Comparison of ENCODE assay signal across 12 mouse cellular contexts in genomic region chr11:116148761-116149221, GRCm38 (mm10). TPM values are rescaled to one million over a fixed set of nuclear protein-coding genes. Genes with fewer than 3 reads are reported as not detected.
DNase-seq lines count a peak whose midpoint lies in the region; ATAC-seq lines count a peak whose summit lies in the region.
"Had no signal": no experiment of that assay in that cellular context is flagged by ENCODE, and none has a peak within 500 bp of the region (broad histone marks: within the 10 kb centered on the region; RNA-seq: fewer than 3 reads in every experiment).

No protein-coding gene starts in this region.

- H3K27me3 ChIP-seq in hindbrain, embryonic 12.5 days, result no peaks in the 10 kb centered on the region
- no peaks in the 10 kb centered on the region for H3K27me3 ChIP-seq in hindbrain, embryonic 14.5 days (ENCODE audit: control insufficient read depth, insufficient read depth, low read length)
- no peaks in the 10 kb centered on the region for H3K27me3 ChIP-seq in embryonic facial prominence, embryonic 10.5 days (replicated peaks; ENCODE audit: low read depth, poor library complexity, severe bottlenecking)
- H3K27me3 ChIP-seq: CH12.LX; forebrain, embryonic 15.5 days; liver, embryonic 12.5 days had no signal

- DNase-seq in hindbrain, embryonic 14.5 days (ENCODE audit: low spot score), result no peak
- peak; percentile 35 for DNase-seq in ES-CJ7 (ENCODE audit: low read depth, low spot score)
- DNase-seq in embryonic facial prominence, embryonic 10.5 days (ENCODE audit: low spot score), result no peak
- no peak for DNase-seq in lung, postnatal 10 days
- no peak for DNase-seq in gastrocnemius, adult 8-10 months (ENCODE audit: low spot score in 2 of 2)
- DNase-seq in thymus, postnatal 4 days, result no peak
- DNase-seq: kidney, adult 11 months had no signal

- H3K4me3 ChIP-seq in hindbrain, embryonic 12.5 days, result no peak overlapping the region
- no peak overlapping the region for H3K4me3 ChIP-seq in hindbrain, embryonic 14.5 days (replicated peaks; ENCODE audit: low read length)
- no peak overlapping the region; the same call in 1 of the 2 replicates for H3K4me3 ChIP-seq in embryonic facial prominence, embryonic 10.5 days
- H3K4me3 ChIP-seq: forebrain, embryonic 15.5 days; liver, embryonic 12.5 days had no signal

- no peak overlapping the region for H3K4me2 ChIP-seq in hindbrain, embryonic 12.5 days (replicated peaks)
- no peak overlapping the region for H3K4me2 ChIP-seq in hindbrain, embryonic 14.5 days (replicated peaks)
- H3K4me2 ChIP-seq: forebrain, embryonic 15.5 days; liver, embryonic 12.5 days had no signal

- H3K27ac ChIP-seq in hindbrain, embryonic 12.5 days, result 0 out of 2 replicates have a peak overlapping the region, but pooled peaks have one; percentile 5
- H3K27ac ChIP-seq in hindbrain, embryonic 14.5 days, result no peak overlapping the region
- H3K27ac ChIP-seq in embryonic facial prominence, embryonic 10.5 days (replicated peaks), result peak overlapping the region; percentile 12; the same call in 1 of the 2 replicates
- H3K27ac ChIP-seq: forebrain, embryonic 15.5 days; liver, embryonic 12.5 days had no signal

- WGBS in hindbrain, embryonic 12.5 days, result 59% methylated on average over 20 of the region's 20 CpGs
- WGBS in hindbrain, embryonic 14.5 days, result 64% methylated on average over 20 of the region's 20 CpGs
- WGBS in embryonic facial prominence, embryonic 10.5 days, result 66% methylated on average over 20 of the region's 20 CpGs

- H3K9ac ChIP-seq in hindbrain, embryonic 12.5 days, result 0 out of 2 replicates have a peak overlapping the region, but pooled peaks have one; percentile 35
- H3K9ac ChIP-seq in hindbrain, embryonic 14.5 days, result no peak overlapping the region
- H3K9ac ChIP-seq: forebrain, embryonic 15.5 days; liver, embryonic 12.5 days had no signal

- no peaks in the 10 kb centered on the region for H3K9me3 ChIP-seq in hindbrain, embryonic 12.5 days (replicated peaks)
- H3K9me3 ChIP-seq in hindbrain, embryonic 14.5 days (ENCODE audit: control insufficient read depth, low read length), result no peaks in the 10 kb centered on the region
- H3K9me3 ChIP-seq in embryonic facial prominence, embryonic 10.5 days, result no peaks in the 10 kb centered on the region
- H3K9me3 ChIP-seq: forebrain, embryonic 15.5 days; liver, embryonic 12.5 days had no signal

- H3K4me1 ChIP-seq in hindbrain, embryonic 12.5 days, result no peaks in the 10 kb centered on the region; the same call in 1 of the 2 replicates
- H3K4me1 ChIP-seq in hindbrain, embryonic 14.5 days (replicated peaks; ENCODE audit: control insufficient read depth, insufficient read depth, low read length), result 0 out of 2 replicates have a peak, but pooled peaks cover 4% of the 10 kb centered on the region
- H3K4me1 ChIP-seq in embryonic facial prominence, embryonic 10.5 days, result peaks cover 30% of the 10 kb centered on the region
- H3K4me1 ChIP-seq: forebrain, embryonic 15.5 days had no signal

- H3K36me3 ChIP-seq in hindbrain, embryonic 12.5 days, result peaks cover 100% of the 10 kb centered on the region
- H3K36me3 ChIP-seq in hindbrain, embryonic 14.5 days (replicated peaks; ENCODE audit: control insufficient read depth, insufficient read depth), result peaks cover 100% of the 10 kb centered on the region
- H3K36me3 ChIP-seq in embryonic facial prominence, embryonic 10.5 days (replicated peaks), result peaks cover 100% of the 10 kb centered on the region

- ATAC-seq in hindbrain, embryonic 12.5 days (ENCODE audit: low FRiP score), result no peak
- no peak for ATAC-seq in hindbrain, embryonic 14.5 days (ENCODE audit: low FRiP score)
- peak; percentile 36; the same call in 1 of the 2 replicates for ATAC-seq in cerebellum, adult (ENCODE audit: insufficient number of reproducible peaks, low FRiP score, low TSS enrichment)
- ATAC-seq: forebrain, embryonic 15.5 days; liver, embryonic 12.5 days had no signal

RNA-seq across cellular contexts. Expression of gene Mrpl38, which starts 10.1 kb away (rescaled TPM):
- polyA plus RNA-seq in hindbrain, embryonic 12.5 days (2016; fragmentation: Nextera tagmentation; extraction: Ambion mirVana), result 72.7 and 77.8 TPM in 2 replicates
- polyA plus RNA-seq in hindbrain, embryonic 14.5 days (2014; fragmentation: Nextera tagmentation; extraction: Ambion mirVana), result 79.4 and 83.1 TPM in 2 replicates
- polyA plus RNA-seq in embryonic facial prominence, embryonic 10.5 days (2016; fragmentation: Nextera tagmentation; extraction: Ambion mirVana), result 108 and 117 TPM in 2 replicates
- 10 to 100 TPM; 46.4 to 51.6 (median 50.3) TPM for total RNA-seq in gastrocnemius, adult 8-10 months (2022)

RNA-seq across cellular contexts. Expression of gene Trim65, which starts 17.9 kb away (rescaled TPM):
- polyA plus RNA-seq in hindbrain, embryonic 12.5 days (2016; fragmentation: Nextera tagmentation; extraction: Ambion mirVana), result 2.2 and 2.3 TPM in 2 replicates
- 2.7 and 2.9 TPM in 2 replicates for polyA plus RNA-seq in hindbrain, embryonic 14.5 days (2014; fragmentation: Nextera tagmentation; extraction: Ambion mirVana)
- polyA plus RNA-seq in embryonic facial prominence, embryonic 10.5 days (2016; fragmentation: Nextera tagmentation; extraction: Ambion mirVana), result 1.9 and 2.3 TPM in 2 replicates
- 1 to 10 TPM; 3.4 to 4.5 (median 4.0) TPM for total RNA-seq in gastrocnemius, adult 8-10 months (2022)

RNA-seq across cellular contexts. Expression of gene Fbf1, which starts 19.2 kb away (rescaled TPM):
- 80.7 and 80.9 TPM in 2 replicates for polyA plus RNA-seq in hindbrain, embryonic 12.5 days (2016; fragmentation: Nextera tagmentation; extraction: Ambion mirVana)
- polyA plus RNA-seq in hindbrain, embryonic 14.5 days (2014; fragmentation: Nextera tagmentation; extraction: Ambion mirVana), result 43.0 and 45.4 TPM in 2 replicates
- 61.0 and 61.8 TPM in 2 replicates for polyA plus RNA-seq in embryonic facial prominence, embryonic 10.5 days (2016; fragmentation: Nextera tagmentation; extraction: Ambion mirVana)
- 10 to 100 TPM in 2 of 4 experiments, 1 to 10 TPM in 2; 8.3 to 12.8 (median 10.0) TPM for total RNA-seq in gastrocnemius, adult 8-10 months (2022)

RNA-seq across cellular contexts. Expression of gene Trim47, which starts 21.8 kb away (rescaled TPM):
- polyA plus RNA-seq in hindbrain, embryonic 12.5 days (2016; fragmentation: Nextera tagmentation; extraction: Ambion mirVana), result 4.4 and 5.3 TPM in 2 replicates
- polyA plus RNA-seq in hindbrain, embryonic 14.5 days (2014; fragmentation: Nextera tagmentation; extraction: Ambion mirVana), result 9.4 and 10.6 TPM in 2 replicates
- 4.5 and 4.7 TPM in 2 replicates for polyA plus RNA-seq in embryonic facial prominence, embryonic 10.5 days (2016; fragmentation: Nextera tagmentation; extraction: Ambion mirVana)
- total RNA-seq in gastrocnemius, adult 8-10 months (2022), result 1 to 10 TPM; 5.7 to 7.6 (median 6.3) TPM

RNA-seq across cellular contexts. Expression of gene Ten1, which starts 49.9 kb away (rescaled TPM):
- 57.4 and 63.1 TPM in 2 replicates for polyA plus RNA-seq in hindbrain, embryonic 12.5 days (2016; fragmentation: Nextera tagmentation; extraction: Ambion mirVana)
- 80.7 and 88.0 TPM in 2 replicates for polyA plus RNA-seq in hindbrain, embryonic 14.5 days (2014; fragmentation: Nextera tagmentation; extraction: Ambion mirVana)
- 62.7 and 65.6 TPM in 2 replicates for polyA plus RNA-seq in embryonic facial prominence, embryonic 10.5 days (2016; fragmentation: Nextera tagmentation; extraction: Ambion mirVana)
- 10 to 100 TPM; 15.7 to 18.4 (median 17.2) TPM for total RNA-seq in gastrocnemius, adult 8-10 months (2022)
